Mouse (Mus musculus): ENCODE data around the gene Oas1h.

- TF ChIP-seq CTCF (IDR thresholded peaks at IDR 0.05; ENCODE audit: extremely low read depth, insufficient read depth, insufficient read length, insufficient replicate concordance): no peak
- TF ChIP-seq POLR2A (IDR thresholded peaks at IDR 0.05; ENCODE audit: low read depth, low read length): no peak
Measured at GRCm38 (mm10) chr5:120870081-120870480, 8.9 kb downstream of the Oas1h start.

All from spleen, adult 2 months (tissue).